Mouse (Mus musculus): Measurements from ENCODE around the gene Prkar1b. TPM values are rescaled to one million over a fixed set of nuclear protein-coding genes. Genes with fewer than 3 reads are reported as not detected.
A peak's percentile ranks its signal among the peaks of the same experiment; 100 is the strongest.

The Prkar1b gene
- polyA plus RNA-seq, 1 experiment from 2014 or later, result 19.5 TPM

DNA sequence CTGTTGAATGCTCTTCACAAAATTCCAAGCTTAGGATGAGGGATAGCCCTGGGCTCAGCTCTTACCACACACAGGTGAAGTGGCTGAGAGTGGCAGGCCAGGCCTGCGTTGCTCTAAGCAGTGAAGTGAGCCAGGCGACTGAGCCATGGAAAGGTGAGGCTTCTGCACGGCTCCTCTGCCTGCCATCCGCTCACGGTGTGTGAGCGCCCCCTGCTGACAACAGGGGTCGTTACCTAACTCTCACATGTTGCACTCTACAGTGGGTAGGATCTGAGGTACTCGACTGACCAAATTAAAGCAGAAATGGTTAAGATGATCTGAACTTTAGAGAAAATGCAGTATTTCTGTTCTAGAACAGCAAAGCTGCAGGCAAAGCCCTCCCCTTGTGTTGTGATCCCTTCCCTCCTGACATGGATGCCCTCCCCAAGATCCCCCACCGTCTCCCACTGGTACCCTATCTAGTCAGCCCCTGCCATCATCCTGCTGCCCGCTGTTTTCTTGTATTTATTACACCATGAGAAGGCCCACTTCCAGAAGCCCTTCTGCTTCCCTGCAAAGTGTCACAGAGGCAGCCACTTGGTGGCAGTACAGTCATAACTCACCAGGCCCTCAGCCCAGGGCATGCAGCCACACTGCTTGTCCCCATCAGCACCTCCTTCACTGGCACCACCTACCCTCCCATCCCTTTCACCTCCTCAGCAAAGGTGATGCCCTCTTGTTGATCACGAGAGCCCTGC lies 29.3 kb upstream of the Prkar1b start:
- peaks cover 33% of the 10 kb centered on the region for H3K36me3 ChIP-seq (ENCODE audit: control insufficient read depth, insufficient read depth, low read length)
- H3K4me2 ChIP-seq (replicated peaks; ENCODE audit: low read depth, low read length), result no peak overlapping the region
- no peak overlapping the region for H3K4me3 ChIP-seq (ENCODE audit: low read depth, low read length)
- no peaks in the 10 kb centered on the region for H3K9me3 ChIP-seq (ENCODE audit: control insufficient read depth, low read depth, low read length)
- H3K27ac ChIP-seq (ENCODE audit: low read length), result no peak overlapping the region
- H3K4me1 ChIP-seq (ENCODE audit: control insufficient read depth, insufficient read depth, low read length), result peaks cover 3% of the 10 kb centered on the region; the same call in 1 of the 2 replicates
- peak; percentile 69; the same call in 1 of the 2 replicates for ATAC-seq (ENCODE audit: insufficient number of reproducible peaks, insufficient read depth, low FRiP score, low read depth)
- 27% methylated on average over 11 of the region's 11 CpGs for WGBS
- H3K27me3 ChIP-seq (ENCODE audit: control insufficient read depth, insufficient read depth, low read length), result no peaks in the 10 kb centered on the region
- no peak overlapping the region for H3K9ac ChIP-seq (replicated peaks; ENCODE audit: low read depth, low read length)

DNA sequence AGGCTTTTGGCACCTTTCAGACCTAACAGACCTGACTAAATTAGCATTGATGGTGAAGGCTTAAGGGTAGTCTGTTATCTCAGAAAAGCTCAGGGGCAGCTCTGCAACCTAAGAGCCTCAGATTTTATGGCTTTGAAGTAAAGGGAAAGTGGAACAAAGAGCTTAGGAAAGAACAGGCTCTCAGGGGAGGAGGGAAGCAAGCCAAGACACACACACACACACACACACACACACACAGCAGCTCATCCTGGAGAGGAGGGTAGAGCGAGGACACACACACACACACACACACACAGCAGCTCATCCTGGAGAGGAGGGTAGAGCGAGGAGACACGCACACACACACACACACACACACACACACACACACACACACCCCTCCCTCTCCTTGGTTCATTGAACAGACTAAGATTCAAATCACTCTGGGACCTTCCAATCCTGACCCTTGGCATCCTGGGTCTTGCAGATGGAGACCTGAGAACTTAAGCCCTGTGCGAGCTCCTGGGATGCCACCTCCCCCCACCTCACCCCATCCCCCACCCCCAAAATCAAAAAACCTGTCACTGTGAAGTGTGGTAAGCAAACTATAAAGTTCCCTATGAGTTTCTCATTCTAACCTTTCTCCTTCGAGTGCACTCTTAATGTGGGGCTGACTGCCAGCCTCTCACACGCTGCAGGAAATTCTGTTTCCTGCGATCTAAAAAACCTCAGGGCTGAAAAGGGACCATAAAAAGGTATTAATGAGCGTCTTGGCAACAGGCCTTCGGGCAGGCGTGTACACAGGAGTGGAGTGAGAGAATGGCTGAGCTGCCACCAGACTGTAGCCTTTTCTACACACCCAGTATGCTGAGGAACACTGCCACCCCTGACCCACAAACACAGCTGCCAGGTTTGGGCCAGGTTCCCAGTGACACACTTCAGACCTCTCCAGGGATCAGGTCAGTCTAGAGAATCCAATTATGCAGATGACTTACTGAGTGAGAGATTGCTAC lies 25.1 kb upstream of the Prkar1b start:
- Histone ChIP-seq H3K4me2 (replicated peaks; ENCODE audit: low read depth, low read length) (no peak overlapping the region), H3K4me3 (ENCODE audit: low read depth, low read length) (no peak overlapping the region), H3K27ac (ENCODE audit: low read length) (peak overlapping the region; percentile 33; the same call in 1 of the 2 replicates), H3K9me3 (ENCODE audit: control insufficient read depth, low read depth, low read length) (no peaks in the 10 kb centered on the region), H3K4me1 (ENCODE audit: control insufficient read depth, insufficient read depth, low read length) (peaks cover 5% of the 10 kb centered on the region; the same call in 1 of the 2 replicates), H3K9ac (replicated peaks; ENCODE audit: low read depth, low read length) (no peak overlapping the region), H3K27me3 (ENCODE audit: control insufficient read depth, insufficient read depth, low read length) (no peaks in the 10 kb centered on the region), H3K36me3 (ENCODE audit: control insufficient read depth, insufficient read depth, low read length) (peaks cover 35% of the 10 kb centered on the region)
- 51% methylated on average over 8 of the region's 10 CpGs for WGBS
- ATAC-seq (ENCODE audit: insufficient number of reproducible peaks, insufficient read depth, low FRiP score, low read depth), result peak; percentile 15; the same call in 1 of the 2 replicates

DNA sequence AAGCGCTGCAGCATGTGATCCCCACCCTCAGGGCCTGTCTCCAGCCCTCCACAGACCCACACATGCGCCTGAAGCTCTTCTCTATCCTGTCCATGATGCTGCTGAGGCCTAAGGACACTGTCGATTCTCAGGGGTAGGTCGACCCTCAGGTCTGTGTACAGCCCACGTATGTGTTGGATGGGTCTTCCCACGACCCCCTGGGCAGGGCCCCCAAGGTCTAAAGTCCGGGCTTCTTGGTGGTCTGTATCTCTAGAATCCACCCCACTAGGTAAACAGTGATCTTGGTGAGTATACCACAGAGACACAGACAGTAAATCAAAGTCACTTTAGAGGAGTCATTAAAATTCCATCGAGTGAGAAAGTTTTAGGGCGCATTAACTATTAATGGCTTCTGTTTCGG lies 24.3 kb upstream of the Prkar1b start:
- no peaks in the 10 kb centered on the region for H3K27me3 ChIP-seq (ENCODE audit: control insufficient read depth, insufficient read depth, low read length)
- ATAC-seq (ENCODE audit: insufficient number of reproducible peaks, insufficient read depth, low FRiP score, low read depth), result peak; percentile 39; the same call in 1 of the 2 replicates
- H3K4me2 ChIP-seq (replicated peaks; ENCODE audit: low read depth, low read length), result no peak overlapping the region
- H3K36me3 ChIP-seq (ENCODE audit: control insufficient read depth, insufficient read depth, low read length), result peaks cover 35% of the 10 kb centered on the region
- 0 out of 2 replicates have a peak overlapping the region, but pooled peaks have one; percentile 10 for H3K9ac ChIP-seq (replicated peaks; ENCODE audit: low read depth, low read length)
- no peak overlapping the region for H3K4me3 ChIP-seq (ENCODE audit: low read depth, low read length)
- peak overlapping the region; percentile 33; the same call in 1 of the 2 replicates for H3K27ac ChIP-seq (ENCODE audit: low read length)
- peaks cover 5% of the 10 kb centered on the region; the same call in 1 of the 2 replicates for H3K4me1 ChIP-seq (ENCODE audit: control insufficient read depth, insufficient read depth, low read length)
- WGBS, result 21% methylated on average over 10 of the region's 10 CpGs
- H3K9me3 ChIP-seq (ENCODE audit: control insufficient read depth, low read depth, low read length), result no peaks in the 10 kb centered on the region

DNA sequence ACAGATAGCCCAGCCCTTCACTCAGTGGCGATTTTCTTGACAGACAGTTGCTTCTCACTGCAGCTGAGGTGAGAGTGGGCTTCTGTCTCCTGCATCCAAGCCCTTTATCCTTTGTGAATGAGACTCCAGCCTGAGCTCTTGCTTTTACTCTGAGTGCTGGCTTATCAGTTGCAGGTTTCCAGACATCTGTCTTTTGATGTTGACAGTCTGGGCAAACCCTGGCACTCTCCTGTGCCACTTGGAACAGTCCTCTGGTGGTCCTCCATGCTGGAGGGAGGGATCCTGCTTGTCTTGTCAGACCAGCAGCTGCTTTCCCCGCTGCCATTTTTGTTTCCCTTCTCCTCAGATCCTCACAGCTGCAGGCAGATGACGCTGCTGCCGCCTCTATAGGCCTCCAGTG lies 22.1 kb upstream of the Prkar1b start:
- Histone ChIP-seq H3K4me3 (ENCODE audit: low read depth, low read length) (no peak overlapping the region), H3K9ac (replicated peaks; ENCODE audit: low read depth, low read length) (no peak overlapping the region), H3K4me2 (replicated peaks; ENCODE audit: low read depth, low read length) (no peak overlapping the region), H3K27me3 (ENCODE audit: control insufficient read depth, insufficient read depth, low read length) (no peaks in the 10 kb centered on the region), H3K4me1 (ENCODE audit: control insufficient read depth, insufficient read depth, low read length) (peaks cover 5% of the 10 kb centered on the region; the same call in 1 of the 2 replicates), H3K9me3 (ENCODE audit: control insufficient read depth, low read depth, low read length) (no peaks in the 10 kb centered on the region), H3K27ac (ENCODE audit: low read length) (no peak overlapping the region), H3K36me3 (ENCODE audit: control insufficient read depth, insufficient read depth, low read length) (peaks cover 27% of the 10 kb centered on the region)
- ATAC-seq (ENCODE audit: insufficient number of reproducible peaks, insufficient read depth, low FRiP score, low read depth), result no peak
- WGBS, result 93% methylated on average over 4 of the region's 4 CpGs

- H3K27me3 ChIP-seq (ENCODE audit: control insufficient read depth, insufficient read depth, low read length), result no peaks in the 10 kb centered on the region
- WGBS, result 79% methylated on average over 1 of the region's 1 CpGs
- no peak overlapping the region for H3K9ac ChIP-seq (replicated peaks; ENCODE audit: low read depth, low read length)
- H3K4me1 ChIP-seq (ENCODE audit: control insufficient read depth, insufficient read depth, low read length), result no peaks in the 10 kb centered on the region
- no peak overlapping the region for H3K4me2 ChIP-seq (replicated peaks; ENCODE audit: low read depth, low read length)
- H3K36me3 ChIP-seq (ENCODE audit: control insufficient read depth, insufficient read depth, low read length), result peaks cover 50% of the 10 kb centered on the region
- ATAC-seq (ENCODE audit: insufficient number of reproducible peaks, insufficient read depth, low FRiP score, low read depth), result no peak
- no peak overlapping the region for H3K27ac ChIP-seq (ENCODE audit: low read length)
- H3K9me3 ChIP-seq (ENCODE audit: control insufficient read depth, low read depth, low read length), result no peaks in the 10 kb centered on the region
- no peak overlapping the region for H3K4me3 ChIP-seq (ENCODE audit: low read depth, low read length)
Measured at GRCm38 (mm10) chr5:139167548-139167947, 17.7 kb upstream of the Prkar1b start.

DNA sequence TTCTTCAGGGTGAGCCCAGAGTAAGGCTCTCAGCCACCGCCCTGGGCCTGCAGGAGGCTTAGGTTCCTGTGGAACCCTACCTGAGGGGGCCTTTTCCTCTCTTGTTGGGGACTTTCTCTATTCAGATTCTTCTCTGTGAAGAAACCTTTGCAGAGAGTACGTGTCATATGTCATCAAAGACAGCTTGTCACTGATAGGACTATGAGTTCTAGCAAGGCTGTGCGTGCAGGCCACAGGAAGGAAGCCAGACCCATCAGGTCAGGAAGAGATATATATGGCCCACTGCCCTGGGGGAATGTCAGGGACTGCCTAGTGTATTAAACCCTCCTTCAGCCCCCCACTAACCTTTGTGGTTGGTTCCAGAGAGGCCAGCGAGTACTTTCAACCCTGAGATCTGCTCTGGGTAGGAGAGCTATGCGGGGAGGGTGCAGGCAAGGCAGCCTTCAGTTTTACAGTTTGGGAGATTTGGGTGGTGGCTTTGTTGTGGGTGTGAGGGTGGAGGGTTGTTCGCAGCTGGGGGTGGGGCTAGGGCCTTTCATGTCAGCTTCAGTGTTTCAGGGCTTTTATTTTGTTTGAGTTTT lies 17.1 kb upstream of the Prkar1b start:
- H3K4me2 ChIP-seq (replicated peaks; ENCODE audit: low read depth, low read length), result no peak overlapping the region
- no peak overlapping the region for H3K9ac ChIP-seq (replicated peaks; ENCODE audit: low read depth, low read length)
- H3K4me3 ChIP-seq (ENCODE audit: low read depth, low read length), result no peak overlapping the region
- H3K27ac ChIP-seq (ENCODE audit: low read length), result no peak overlapping the region
- H3K9me3 ChIP-seq (ENCODE audit: control insufficient read depth, low read depth, low read length), result no peaks in the 10 kb centered on the region
- H3K27me3 ChIP-seq (ENCODE audit: control insufficient read depth, insufficient read depth, low read length), result no peaks in the 10 kb centered on the region
- H3K4me1 ChIP-seq (ENCODE audit: control insufficient read depth, insufficient read depth, low read length), result no peaks in the 10 kb centered on the region
- ATAC-seq (ENCODE audit: insufficient number of reproducible peaks, insufficient read depth, low FRiP score, low read depth), result no peak
- WGBS, result 78% methylated on average over 6 of the region's 6 CpGs
- H3K36me3 ChIP-seq (ENCODE audit: control insufficient read depth, insufficient read depth, low read length), result peaks cover 47% of the 10 kb centered on the region

DNA sequence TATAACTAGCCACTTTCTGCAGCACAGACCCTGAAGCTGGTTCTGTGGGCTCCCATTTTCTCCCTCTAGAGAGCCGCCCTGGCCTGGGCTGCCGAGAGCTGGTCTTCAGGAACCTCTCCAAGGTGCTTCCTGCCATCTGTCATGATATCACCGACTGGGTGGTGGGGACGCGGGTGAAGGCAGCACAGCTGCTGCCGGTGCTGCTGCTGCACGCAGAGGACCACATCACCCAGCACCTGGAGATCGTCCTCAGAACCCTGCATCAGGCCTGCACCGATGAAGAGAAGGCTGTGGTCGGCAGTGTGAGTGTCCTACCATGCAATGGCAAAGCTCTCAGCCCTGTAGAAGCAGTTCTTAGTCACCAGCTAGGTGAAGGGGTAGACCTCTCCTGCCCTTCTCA lies 11.8 kb upstream of the Prkar1b start:
- WGBS, result 85% methylated on average over 10 of the region's 10 CpGs
- ATAC-seq (ENCODE audit: insufficient number of reproducible peaks, insufficient read depth, low FRiP score, low read depth), result no peak
- peaks cover 28% of the 10 kb centered on the region for H3K36me3 ChIP-seq (ENCODE audit: control insufficient read depth, insufficient read depth, low read length)

GRCm38 (mm10) chr5:139160899-139161298 lies 11.1 kb upstream of the Prkar1b start:
- Histone ChIP-seq H3K9me3 (ENCODE audit: control insufficient read depth, low read depth, low read length) (no peaks in the 10 kb centered on the region), H3K36me3 (ENCODE audit: control insufficient read depth, insufficient read depth, low read length) (peaks cover 29% of the 10 kb centered on the region), H3K27ac (ENCODE audit: low read length) (no peak overlapping the region), H3K4me2 (replicated peaks; ENCODE audit: low read depth, low read length) (no peak overlapping the region), H3K4me1 (ENCODE audit: control insufficient read depth, insufficient read depth, low read length) (no peaks in the 10 kb centered on the region), H3K4me3 (ENCODE audit: low read depth, low read length) (no peak overlapping the region), H3K9ac (replicated peaks; ENCODE audit: low read depth, low read length) (no peak overlapping the region), H3K27me3 (ENCODE audit: control insufficient read depth, insufficient read depth, low read length) (no peaks in the 10 kb centered on the region)
- no peak for ATAC-seq (ENCODE audit: insufficient number of reproducible peaks, insufficient read depth, low FRiP score, low read depth)
- WGBS, result 90% methylated on average over 8 of the region's 8 CpGs

More for the DNA sequence above, 11.8 kb upstream of the Prkar1b start:
- Histone ChIP-seq H3K4me3 (ENCODE audit: low read depth, low read length) (no peak overlapping the region), H3K27ac (ENCODE audit: low read length) (no peak overlapping the region), H3K4me2 (replicated peaks; ENCODE audit: low read depth, low read length) (no peak overlapping the region), H3K4me1 (ENCODE audit: control insufficient read depth, insufficient read depth, low read length) (no peaks in the 10 kb centered on the region), H3K9ac (replicated peaks; ENCODE audit: low read depth, low read length) (no peak overlapping the region), H3K27me3 (ENCODE audit: control insufficient read depth, insufficient read depth, low read length) (no peaks in the 10 kb centered on the region), H3K9me3 (ENCODE audit: control insufficient read depth, low read depth, low read length) (no peaks in the 10 kb centered on the region)
